Mouse (Mus musculus): ENCODE results near the gene Klf3.

The Klf3 gene

DNA sequence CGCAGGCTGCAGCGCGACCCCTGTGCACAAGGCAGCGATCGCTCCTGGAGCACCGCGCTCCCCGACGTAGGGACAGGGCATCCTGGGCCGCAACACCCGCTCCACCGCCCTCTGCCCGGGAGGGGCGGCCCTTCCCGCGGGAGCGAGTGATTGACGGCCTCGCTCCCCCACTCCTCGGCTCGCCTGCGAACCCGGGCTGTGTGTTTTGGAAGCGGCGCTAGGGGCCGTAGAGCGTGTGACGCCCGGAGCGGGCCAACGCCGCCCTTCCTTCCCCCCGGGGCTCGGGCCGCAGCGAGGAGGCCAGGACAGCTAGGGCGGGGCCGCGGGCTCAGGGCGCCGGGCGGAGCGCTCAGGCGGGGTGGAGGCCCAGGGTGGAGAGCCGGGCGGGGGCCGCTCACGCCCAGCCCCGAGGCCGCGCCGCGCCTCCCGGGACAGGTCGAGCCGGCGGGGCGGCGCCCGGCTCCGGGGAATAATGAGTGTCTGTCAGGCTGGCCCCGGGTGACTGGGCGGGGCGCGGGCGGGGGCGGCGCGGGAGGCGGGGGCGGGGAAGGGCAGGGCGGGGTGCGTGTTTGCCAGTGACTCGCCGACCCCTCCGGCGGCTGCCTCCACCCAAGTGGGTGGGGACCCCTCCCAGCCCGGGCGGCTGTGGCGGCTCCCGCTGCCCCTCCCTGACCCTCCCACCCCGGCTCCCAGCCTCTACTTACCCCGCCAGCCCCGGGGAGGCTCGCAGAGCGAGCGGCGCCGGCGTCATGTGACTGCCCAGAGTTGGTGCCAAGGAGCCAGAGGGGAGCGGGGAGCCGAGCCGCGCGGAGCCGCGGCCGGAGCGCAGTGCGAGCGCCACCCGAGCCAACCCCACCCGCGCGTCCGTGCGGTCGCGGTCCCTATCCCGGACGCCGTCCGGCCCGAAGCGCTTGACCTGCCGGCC is at the start of gene Klf3:
Gene Klf3, plus strand, starts transcription at position 594 of the 925 bp plus-strand sequence.
- DNase-seq (ENCODE audit: inconsistent age in 2 of 2, low spot score in 1 of 2) = peak; percentile 98

DNA sequence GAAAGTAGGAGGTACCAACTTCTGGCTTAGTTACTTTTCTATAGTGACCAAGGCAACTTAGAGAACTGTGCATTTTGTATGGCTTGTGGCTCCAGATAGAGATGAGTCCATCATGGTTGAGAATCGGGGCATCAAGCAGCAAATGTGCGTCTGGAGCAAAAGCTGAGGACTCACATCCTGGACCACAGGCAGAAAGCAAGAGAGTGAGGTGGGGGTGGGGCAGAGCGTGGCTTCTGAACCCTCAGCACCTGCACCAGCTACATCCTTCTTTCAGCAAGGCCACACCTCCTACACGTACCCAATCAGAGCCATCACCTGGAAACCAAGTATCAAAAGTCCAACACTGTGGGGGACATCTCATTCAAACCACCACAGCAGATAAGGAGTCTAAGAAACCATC is 40.9 kb upstream of the Klf3 start:
- DNase-seq (ENCODE audit: inconsistent age in 2 of 2, low spot score in 1 of 2) = no peak

- DNase-seq (ENCODE audit: inconsistent age in 2 of 2, low spot score in 1 of 2) = no peak
Observed at GRCm38 (mm10) chr5:64764452-64764851, 38.7 kb upstream of the Klf3 start.

- no peak for DNase-seq (ENCODE audit: inconsistent age in 2 of 2, low spot score in 1 of 2)
Observed at GRCm38 (mm10) chr5:64765765-64766164, 37.4 kb upstream of the Klf3 start.

DNA sequence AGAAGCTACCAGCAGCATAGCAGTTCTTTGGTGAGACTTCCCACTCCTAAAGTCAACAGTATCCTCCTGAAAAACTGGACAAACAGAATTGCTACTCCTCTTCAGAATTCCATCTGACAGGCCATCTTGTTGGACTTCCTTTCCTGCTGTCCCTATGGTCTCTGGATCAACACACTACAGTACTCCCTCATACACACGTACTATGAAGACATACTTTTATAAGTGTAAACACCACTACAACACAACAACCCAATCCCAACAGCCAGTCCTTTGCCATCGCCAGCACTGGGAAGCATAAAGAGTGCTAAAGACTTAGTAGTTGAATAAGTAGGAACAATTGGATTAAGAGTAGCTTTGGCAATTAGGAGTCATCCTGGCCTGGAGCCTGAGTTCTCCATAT is 36.6 kb upstream of the Klf3 start:
- no peak for DNase-seq (ENCODE audit: inconsistent age in 2 of 2, low spot score in 1 of 2)

GRCm38 (mm10) chr5:64771619-64772018 is 31.6 kb upstream of the Klf3 start:
- no peak for DNase-seq (ENCODE audit: inconsistent age in 2 of 2, low spot score in 1 of 2)

DNA sequence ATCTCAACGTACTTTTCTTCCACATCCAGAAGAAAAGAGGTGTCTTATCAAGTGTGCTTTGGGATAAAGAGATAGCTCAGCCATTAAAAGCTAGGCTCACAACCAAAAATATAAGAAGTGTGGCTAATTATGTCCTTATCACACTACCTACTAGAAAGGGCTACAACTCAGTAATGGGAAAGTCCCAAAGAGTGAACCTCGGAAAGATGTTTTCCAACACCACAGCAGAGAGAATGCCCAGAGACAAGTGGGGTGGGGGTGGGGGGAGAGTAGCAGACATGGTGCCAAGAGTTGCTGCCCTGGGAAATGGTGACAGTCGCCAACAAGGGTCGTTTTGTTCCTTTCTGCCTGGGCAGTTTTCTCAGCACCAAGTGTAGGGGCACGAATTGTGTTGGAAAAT is 25.0 kb upstream of the Klf3 start:
- DNase-seq (ENCODE audit: inconsistent age in 2 of 2, low spot score in 1 of 2) = no peak

GRCm38 (mm10) chr5:64779285-64779684 is 23.9 kb upstream of the Klf3 start:
- no peak for DNase-seq (ENCODE audit: inconsistent age in 2 of 2, low spot score in 1 of 2)

DNA sequence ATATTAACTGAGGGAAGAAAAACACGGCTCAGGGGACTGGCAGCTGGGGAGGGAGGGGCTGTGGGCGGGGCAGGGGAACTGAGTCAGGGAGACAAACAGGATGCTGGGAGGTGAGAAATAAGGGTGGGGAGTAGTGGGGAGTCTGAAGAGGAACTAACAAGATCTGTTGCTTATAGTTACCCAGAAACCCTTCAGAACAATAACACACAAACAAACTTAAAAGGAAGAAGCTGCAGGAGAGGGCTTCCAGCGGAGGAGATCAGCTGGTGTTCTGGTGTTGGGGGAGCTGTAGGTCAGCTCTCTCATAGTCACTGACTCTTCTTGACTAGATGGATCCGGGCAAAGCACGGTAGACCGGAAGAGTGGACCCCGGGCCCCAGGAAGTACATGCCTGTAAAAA is 22.4 kb upstream of the Klf3 start:
- no peak for DNase-seq (ENCODE audit: inconsistent age in 2 of 2, low spot score in 1 of 2)

DNA sequence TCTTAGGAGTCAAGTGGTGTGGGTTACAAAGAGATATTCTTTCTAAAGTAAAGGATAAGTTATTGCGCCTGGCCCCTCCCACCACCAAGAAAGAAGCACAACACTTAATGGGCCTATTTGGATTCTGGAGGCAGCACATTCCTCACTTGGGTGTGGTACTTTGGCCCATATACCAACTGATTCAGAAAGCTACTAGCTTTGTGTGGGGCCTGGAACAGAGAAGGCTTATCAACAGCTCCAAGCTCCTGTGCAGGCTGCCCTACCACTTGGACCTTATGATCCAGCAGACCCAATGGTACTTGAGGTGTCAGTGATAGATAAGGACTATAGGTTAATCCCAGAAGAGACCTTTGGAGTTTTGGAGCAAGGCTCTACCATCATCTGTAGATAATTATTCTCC is 15.0 kb upstream of the Klf3 start:
- DNase-seq (ENCODE audit: inconsistent age in 2 of 2, low spot score in 1 of 2) = no peak

DNA sequence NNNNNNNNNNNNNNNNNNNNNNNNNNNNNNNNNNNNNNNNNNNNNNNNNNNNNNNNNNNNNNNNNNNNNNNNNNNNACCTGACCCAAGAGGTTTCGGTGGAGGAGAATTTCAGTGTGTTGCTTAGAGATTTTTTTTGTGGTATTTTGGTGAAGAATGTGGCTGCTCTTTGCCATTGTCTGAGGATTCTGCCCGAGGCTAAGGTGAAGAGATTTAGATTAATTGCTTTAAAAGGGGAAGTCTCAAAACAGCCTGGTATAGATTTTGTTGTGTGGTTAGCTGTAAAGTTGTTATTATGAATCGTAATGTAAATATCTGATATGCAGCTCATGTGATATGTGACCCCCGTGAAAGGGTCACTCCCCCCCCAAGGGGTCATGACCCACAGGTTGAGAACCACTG is 5.0 kb upstream of the Klf3 start:
- DNase-seq (ENCODE audit: inconsistent age in 2 of 2, low spot score in 1 of 2) = no peak

DNA sequence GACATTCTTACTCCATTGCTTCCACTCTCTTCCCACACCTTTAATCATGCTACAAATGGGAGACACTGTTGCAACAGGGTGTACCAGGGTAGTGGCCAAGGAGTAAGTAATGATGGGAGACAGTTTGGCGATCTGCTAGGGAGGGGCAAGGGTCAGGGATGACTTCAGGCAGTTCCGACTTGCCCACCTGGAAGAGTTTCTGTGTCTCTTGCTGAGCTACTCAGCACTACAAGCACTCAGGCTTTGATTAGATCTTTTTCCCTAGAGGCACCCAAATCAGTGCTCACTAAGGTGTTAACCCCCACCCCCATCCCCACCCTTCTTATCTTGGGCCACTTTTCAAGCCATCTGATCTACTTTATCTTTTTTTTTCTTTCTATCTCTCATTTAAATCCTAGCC is 1.6 kb upstream of the Klf3 start:
- DNase-seq (ENCODE audit: inconsistent age in 2 of 2, low spot score in 1 of 2) = no peak

DNA sequence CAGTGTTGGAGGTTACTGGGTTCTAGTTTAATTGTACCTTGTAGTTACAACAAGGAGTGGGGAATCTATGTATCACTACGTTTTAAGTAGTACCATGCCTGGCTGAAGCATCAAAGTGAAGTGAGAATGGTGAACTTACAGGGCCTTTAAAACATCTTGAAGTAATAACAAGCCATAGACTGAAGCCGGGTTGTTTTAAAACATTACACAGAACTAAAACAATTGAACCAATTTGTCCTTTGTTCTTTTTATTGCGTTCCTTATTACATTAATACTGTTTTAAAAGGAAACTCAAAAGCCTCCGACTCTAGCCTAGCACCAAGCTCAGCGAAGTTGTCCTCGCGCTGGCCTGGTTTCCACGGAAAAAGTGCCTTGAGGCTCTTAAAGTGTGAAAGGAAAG is 1.0 kb upstream of the Klf3 start:
- no peak for DNase-seq (ENCODE audit: inconsistent age in 2 of 2, low spot score in 1 of 2)

GRCm38 (mm10) chr5:64803720-64804462 is 703 bp downstream of the Klf3 start:
- DNase-seq (ENCODE audit: inconsistent age in 2 of 2, low spot score in 1 of 2) = peak; percentile 61 to 89

DNA sequence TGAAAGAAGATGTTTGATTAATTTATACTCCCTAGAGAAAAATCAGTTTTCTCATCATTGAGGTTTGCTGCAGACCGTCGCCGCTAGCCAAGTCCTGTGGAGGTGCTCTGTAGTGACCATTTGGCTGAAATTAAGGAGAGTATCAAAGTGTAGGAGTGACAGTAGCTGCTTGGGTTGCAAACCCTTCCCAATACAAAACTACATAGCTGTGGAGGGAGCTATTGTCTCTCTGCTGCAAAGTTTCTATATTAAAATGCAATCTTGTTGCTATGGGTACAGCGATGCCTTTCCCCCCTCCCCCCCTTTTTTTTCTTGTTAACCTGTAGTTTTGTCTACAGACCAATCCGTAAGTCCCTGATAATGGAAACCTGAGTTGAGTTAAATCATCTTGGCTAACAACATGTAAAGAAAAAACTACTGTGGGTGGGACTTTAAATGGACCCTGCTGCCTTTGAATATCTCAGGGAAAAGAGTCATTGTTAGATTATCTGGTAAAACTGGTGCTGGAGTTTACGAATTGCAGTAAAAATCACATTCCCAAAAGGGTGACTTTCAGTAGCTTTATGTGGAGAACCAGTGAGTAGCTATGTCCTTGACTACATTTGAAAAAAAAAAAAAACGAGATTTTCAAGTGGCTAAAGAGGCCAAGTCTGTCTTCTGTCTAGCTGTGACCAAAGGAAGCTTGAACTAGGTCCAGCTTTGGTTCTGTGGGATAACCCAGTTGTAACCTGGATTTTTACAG is 2.1 kb downstream of the Klf3 start:
- peak in 1 of 2 experiments; percentile 72 for DNase-seq (ENCODE audit: inconsistent age in 2 of 2, low spot score in 1 of 2)

DNA sequence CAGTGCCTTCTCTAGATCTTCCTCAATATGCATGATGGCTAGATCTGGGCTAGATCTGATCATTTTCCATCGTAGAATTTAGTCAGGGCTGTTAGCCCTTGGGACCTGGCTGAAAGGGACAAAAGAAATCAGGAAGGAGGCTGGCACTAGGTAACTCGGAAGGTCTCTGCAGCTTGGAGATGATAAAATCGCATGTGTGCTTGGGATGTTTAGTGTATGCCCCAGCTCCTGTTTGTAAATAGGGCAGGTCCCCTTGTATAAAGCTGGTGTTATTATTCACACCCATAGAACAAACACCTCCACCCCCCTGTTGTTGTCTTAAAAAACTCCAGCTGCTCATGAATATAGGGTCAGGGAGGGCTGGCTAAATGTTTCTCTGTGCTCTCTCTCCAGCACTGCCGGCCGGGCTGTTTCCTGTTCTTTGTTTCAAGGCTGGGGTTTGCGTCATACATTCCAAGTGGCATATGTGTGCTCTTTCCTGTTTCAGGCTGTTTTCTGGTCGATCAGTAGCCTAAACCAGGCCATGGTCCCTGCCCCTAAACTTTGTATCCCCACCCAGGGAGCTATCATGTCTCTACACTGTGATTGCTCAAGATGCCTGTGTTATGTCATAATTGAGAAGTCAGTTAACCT is 2.8 kb downstream of the Klf3 start:
- peak; percentile 90 to 96 for DNase-seq (ENCODE audit: inconsistent age in 2 of 2, low spot score in 1 of 2)

DNA sequence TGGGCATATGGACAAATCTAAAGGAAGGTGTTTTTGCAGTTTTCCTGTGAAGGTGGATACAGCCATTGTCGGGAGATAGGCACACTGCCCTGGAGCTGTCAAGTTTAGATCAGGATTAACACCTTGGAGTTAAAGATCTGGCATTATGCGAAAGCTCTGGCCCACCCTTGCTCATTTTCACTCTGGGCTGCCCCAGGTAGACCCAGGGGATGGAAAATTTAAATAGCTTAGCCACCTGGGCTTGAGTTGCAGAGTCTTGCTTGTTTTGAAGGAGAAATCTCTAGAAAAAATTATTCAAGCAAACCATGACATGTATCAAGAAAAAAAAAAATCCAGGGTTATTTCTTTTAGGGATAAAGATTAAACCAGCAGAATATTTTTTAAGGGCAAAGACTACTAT is 3.4 kb downstream of the Klf3 start:
- DNase-seq (ENCODE audit: inconsistent age in 2 of 2, low spot score in 1 of 2) = no peak

- peak in 1 of 2 experiments; percentile 54 for DNase-seq (ENCODE audit: inconsistent age in 2 of 2, low spot score in 1 of 2)
Observed at GRCm38 (mm10) chr5:64807159-64807558, 4.0 kb downstream of the Klf3 start.

DNA sequence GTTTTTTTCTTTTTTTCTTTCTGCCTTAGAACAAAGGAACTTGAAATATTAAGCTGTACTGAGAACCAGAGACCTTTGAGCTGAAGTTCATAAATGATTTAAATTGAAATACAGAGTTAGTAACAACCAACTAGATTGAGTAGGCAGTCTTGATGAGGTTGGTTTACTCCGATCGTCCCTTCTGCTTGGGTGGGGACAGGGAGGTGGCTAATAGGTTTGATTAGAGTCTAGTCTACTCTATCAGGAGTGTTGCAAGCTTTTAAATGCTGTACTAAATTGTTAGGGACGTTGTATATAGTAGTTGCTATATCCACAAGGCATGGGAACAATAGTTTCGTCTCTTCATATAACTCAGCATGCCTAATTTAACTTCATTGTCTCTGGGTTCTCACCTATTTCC is 4.4 kb downstream of the Klf3 start:
- DNase-seq (ENCODE audit: inconsistent age in 2 of 2, low spot score in 1 of 2) = peak in 1 of 2 experiments; percentile 50

- DNase-seq (ENCODE audit: inconsistent age in 2 of 2, low spot score in 1 of 2) = peak; percentile 44 to 73
Observed at GRCm38 (mm10) chr5:64808106-64809010, 5.2 kb downstream of the Klf3 start.
